Mouse (Mus musculus): ENCODE data around the gene Hivep2. TPM values are rescaled to one million over a fixed set of nuclear protein-coding genes. Genes with fewer than 3 reads are reported as not detected.
A peak's percentile ranks its signal among the peaks of the same experiment; 100 is the strongest.

Hivep2 gene
- polyA plus RNA-seq, 1 experiment from 2014 or later, result 5.9 TPM

DNA sequence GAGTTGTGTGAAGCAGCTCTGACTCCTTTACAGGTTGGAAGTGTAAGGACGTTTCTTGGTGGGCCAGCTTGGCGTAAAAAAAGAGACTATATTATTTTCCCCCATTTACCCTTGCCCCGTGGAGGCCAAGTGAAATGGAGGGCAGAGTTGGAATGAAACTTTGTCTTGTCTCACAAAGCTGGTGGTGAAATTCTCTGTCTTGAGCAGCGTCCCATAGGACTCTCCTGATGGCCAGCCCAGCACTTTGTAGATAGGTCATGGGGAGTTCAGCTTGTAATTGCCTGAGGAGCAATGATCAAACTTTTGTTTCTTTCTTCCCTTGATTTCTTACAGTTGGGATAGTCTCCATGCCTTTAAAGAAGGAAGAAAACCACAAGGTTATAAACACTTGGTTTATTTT, 10.0 kb downstream of the Hivep2 start:
- H3K36me3 ChIP-seq, result no peaks in the 10 kb centered on the region
- 46% methylated on average over 4 of the region's 4 CpGs for WGBS
- no peaks in the 10 kb centered on the region for H3K27me3 ChIP-seq
- H3K27ac ChIP-seq, result no peak overlapping the region
- peaks cover 7% of the 10 kb centered on the region; the same call in 1 of the 2 replicates for H3K4me1 ChIP-seq
- H3K4me2 ChIP-seq, result no peak overlapping the region
- ATAC-seq (replicated peaks; ENCODE audit: low FRiP score), result no peak
- no peak overlapping the region for H3K4me3 ChIP-seq (replicated peaks)
- no peak overlapping the region for H3K9ac ChIP-seq
- no peaks in the 10 kb centered on the region for H3K9me3 ChIP-seq (replicated peaks)

- Histone ChIP-seq H3K4me1 (peaks cover 7% of the 10 kb centered on the region; the same call in 1 of the 2 replicates), H3K27me3 (no peaks in the 10 kb centered on the region), H3K4me2 (no peak overlapping the region), H3K4me3 (replicated peaks) (no peak overlapping the region), H3K27ac (no peak overlapping the region), H3K36me3 (no peaks in the 10 kb centered on the region), H3K9me3 (replicated peaks) (no peaks in the 10 kb centered on the region), H3K9ac (no peak overlapping the region)
- WGBS, result 27% methylated on average over 6 of the region's 6 CpGs
- ATAC-seq (replicated peaks; ENCODE audit: low FRiP score), result no peak
These were observed 10.4 kb downstream of the Hivep2 start for GRCm38 (mm10) chr10:13976267-13976666.

GRCm38 (mm10) chr10:13982271-13982670, 16.4 kb downstream of the Hivep2 start:
- 69% methylated on average over 6 of the region's 6 CpGs for WGBS
- no peaks in the 10 kb centered on the region for H3K9me3 ChIP-seq (replicated peaks)
- ATAC-seq (replicated peaks; ENCODE audit: low FRiP score), result no peak
- no peak overlapping the region for H3K9ac ChIP-seq
- H3K4me2 ChIP-seq, result peak overlapping the region; percentile 86
- no peaks in the 10 kb centered on the region for H3K27me3 ChIP-seq
- no peaks in the 10 kb centered on the region for H3K36me3 ChIP-seq
- peaks cover 22% of the 10 kb centered on the region for H3K4me1 ChIP-seq
- H3K27ac ChIP-seq, result no peak overlapping the region
- H3K4me3 ChIP-seq (replicated peaks), result peak overlapping the region; percentile 56

DNA sequence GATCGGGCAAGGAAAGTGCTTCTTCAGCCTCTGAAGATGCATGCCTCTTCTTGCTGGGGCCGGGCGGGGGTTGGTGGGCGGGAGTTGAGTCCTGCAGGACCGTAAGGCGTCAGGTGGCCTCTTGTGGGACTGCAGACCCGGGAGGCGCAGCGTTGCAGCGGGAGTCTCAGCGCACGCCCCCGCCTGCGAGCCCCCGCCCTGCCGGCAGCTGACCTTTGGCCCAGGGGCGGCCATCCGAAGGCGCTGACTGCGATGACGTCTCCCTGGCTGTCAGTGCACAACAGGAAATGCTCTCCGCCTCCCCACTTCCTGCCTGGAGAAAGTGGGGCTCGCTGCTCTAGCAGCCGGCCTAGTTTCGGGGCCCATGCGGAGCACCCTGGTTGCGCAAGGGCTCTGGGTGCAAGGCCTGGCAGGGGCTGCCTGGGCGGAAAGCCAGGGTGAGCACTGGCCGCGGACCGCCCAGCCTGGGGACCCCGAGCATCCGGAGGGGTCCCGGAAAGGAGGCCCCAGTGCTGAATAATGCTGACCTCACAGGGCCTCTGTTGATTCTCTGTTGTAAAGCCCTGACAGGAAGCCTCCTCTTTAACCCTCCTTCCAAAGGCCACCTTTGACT, 17.0 kb downstream of the Hivep2 start:
- H3K9ac ChIP-seq, result peak overlapping the region; percentile 40
- H3K27ac ChIP-seq, result peak overlapping the region; percentile 96
- no peaks in the 10 kb centered on the region for H3K27me3 ChIP-seq
- H3K4me3 ChIP-seq (replicated peaks), result peak overlapping the region; percentile 56
- H3K4me2 ChIP-seq, result peak overlapping the region; percentile 86
- under 1% methylated on average over 33 of the region's 34 CpGs for WGBS
- H3K9me3 ChIP-seq (replicated peaks), result no peaks in the 10 kb centered on the region
- peak; percentile 93 for ATAC-seq (replicated peaks; ENCODE audit: low FRiP score)
- H3K4me1 ChIP-seq, result peaks cover 22% of the 10 kb centered on the region
- no peaks in the 10 kb centered on the region for H3K36me3 ChIP-seq

DNA sequence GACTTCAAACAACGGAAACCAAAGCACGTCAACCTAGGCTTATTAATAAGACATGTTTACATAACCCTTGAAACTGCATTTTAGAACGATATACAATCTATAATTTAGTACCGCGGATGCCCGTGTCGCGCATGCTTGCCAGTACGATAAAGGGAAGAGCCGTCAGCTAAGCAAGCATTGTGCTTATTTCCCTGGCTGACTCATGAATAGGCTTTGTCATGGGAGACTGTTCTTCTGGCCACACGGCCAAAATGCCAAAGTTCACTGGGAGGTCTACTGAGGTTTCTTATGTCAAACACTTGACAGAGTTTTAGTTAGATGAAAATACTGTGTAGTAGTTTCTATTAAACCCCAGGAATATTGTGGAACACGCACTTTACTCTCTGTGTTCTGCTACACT, 17.8 kb downstream of the Hivep2 start:
- no peak for ATAC-seq (replicated peaks; ENCODE audit: low FRiP score)
- Histone ChIP-seq H3K4me1 (peaks cover 26% of the 10 kb centered on the region), H3K27ac (peak overlapping the region; percentile 96), H3K9ac (no peak overlapping the region), H3K4me2 (peak overlapping the region; percentile 86), H3K9me3 (replicated peaks) (no peaks in the 10 kb centered on the region), H3K36me3 (no peaks in the 10 kb centered on the region), H3K27me3 (no peaks in the 10 kb centered on the region), H3K4me3 (replicated peaks) (peak overlapping the region; percentile 56; the same call in 1 of the 2 replicates)
- WGBS, result 23% methylated on average over 12 of the region's 12 CpGs

GRCm38 (mm10) chr10:13984233-13984632, 18.4 kb downstream of the Hivep2 start:
- ATAC-seq (replicated peaks; ENCODE audit: low FRiP score), result no peak
- Histone ChIP-seq H3K27ac (peak overlapping the region; percentile 96; the same call in 1 of the 2 replicates), H3K9me3 (replicated peaks) (no peaks in the 10 kb centered on the region), H3K4me2 (no peak overlapping the region), H3K4me1 (peaks cover 29% of the 10 kb centered on the region), H3K4me3 (replicated peaks) (no peak overlapping the region), H3K9ac (no peak overlapping the region), H3K27me3 (no peaks in the 10 kb centered on the region), H3K36me3 (no peaks in the 10 kb centered on the region)

DNA sequence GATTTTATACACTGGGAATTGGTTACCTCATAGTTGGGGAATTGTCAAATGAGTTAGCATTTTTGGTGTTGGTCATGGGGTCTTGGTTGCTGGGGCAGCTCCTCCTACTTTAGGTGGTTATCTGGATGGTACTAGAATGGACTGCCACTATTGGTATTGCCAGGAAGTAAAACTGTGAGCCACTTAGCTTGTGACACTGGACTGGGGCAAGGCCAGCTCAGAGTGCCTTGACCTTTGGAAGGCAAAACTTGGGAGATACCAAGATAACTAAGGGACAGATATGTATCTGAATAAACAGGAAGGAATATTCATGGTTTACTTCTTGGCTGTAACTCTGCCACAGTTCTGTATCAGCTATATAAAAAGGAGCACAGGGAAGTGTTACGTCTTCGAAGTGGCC, 20.7 kb downstream of the Hivep2 start:
- Histone ChIP-seq H3K4me3 (replicated peaks) (no peak overlapping the region), H3K4me2 (no peak overlapping the region), H3K36me3 (no peaks in the 10 kb centered on the region), H3K9ac (no peak overlapping the region), H3K9me3 (replicated peaks) (no peaks in the 10 kb centered on the region), H3K27me3 (no peaks in the 10 kb centered on the region), H3K4me1 (peaks cover 29% of the 10 kb centered on the region), H3K27ac (no peak overlapping the region)
- WGBS, result 91% methylated on average over 2 of the region's 2 CpGs
- ATAC-seq (replicated peaks; ENCODE audit: low FRiP score), result no peak

- no peak overlapping the region for H3K9ac ChIP-seq
- H3K36me3 ChIP-seq, result no peaks in the 10 kb centered on the region
- H3K27ac ChIP-seq, result no peak overlapping the region
- H3K27me3 ChIP-seq, result no peaks in the 10 kb centered on the region
- peaks cover 27% of the 10 kb centered on the region for H3K4me1 ChIP-seq
- no peak overlapping the region for H3K4me2 ChIP-seq
- no peak for ATAC-seq (replicated peaks; ENCODE audit: low FRiP score)
- H3K9me3 ChIP-seq (replicated peaks), result no peaks in the 10 kb centered on the region
- 67% methylated on average over 3 of the region's 3 CpGs for WGBS
- no peak overlapping the region for H3K4me3 ChIP-seq (replicated peaks)
These were observed 21.5 kb downstream of the Hivep2 start for GRCm38 (mm10) chr10:13987336-13987735.

DNA sequence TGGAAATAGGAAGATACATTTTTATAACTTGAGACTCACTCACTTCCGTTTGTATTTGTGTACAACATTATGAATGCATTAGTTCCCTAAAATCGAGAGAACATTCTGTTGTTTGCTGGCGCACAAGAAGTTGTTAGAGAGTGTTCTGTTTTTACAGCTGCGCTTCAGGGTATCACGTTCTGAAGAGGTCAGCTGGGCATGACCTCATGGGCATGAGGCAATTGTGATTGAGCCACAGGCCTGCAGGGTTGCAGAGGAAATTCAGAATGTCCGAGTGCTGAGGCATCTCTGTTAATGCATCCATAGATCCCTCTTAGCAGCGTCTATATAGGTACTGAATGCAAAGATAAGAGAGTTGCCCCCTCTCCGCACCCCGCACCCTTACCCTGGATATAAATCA, 22.4 kb downstream of the Hivep2 start:
- Histone ChIP-seq H3K4me2 (no peak overlapping the region), H3K27ac (no peak overlapping the region), H3K27me3 (no peaks in the 10 kb centered on the region), H3K36me3 (no peaks in the 10 kb centered on the region), H3K9me3 (replicated peaks) (no peaks in the 10 kb centered on the region), H3K4me1 (peaks cover 19% of the 10 kb centered on the region), H3K9ac (no peak overlapping the region), H3K4me3 (replicated peaks) (no peak overlapping the region)
- ATAC-seq (replicated peaks; ENCODE audit: low FRiP score), result peak; percentile 74
- WGBS, result 26% methylated on average over 9 of the region's 9 CpGs

GRCm38 (mm10) chr10:13988757-13989156, 22.9 kb downstream of the Hivep2 start:
- 76% methylated on average over 4 of the region's 4 CpGs for WGBS
- ATAC-seq (replicated peaks; ENCODE audit: low FRiP score), result 0 out of 2 replicates have a peak, but pooled peaks have one; percentile 27
- no peak overlapping the region for H3K4me2 ChIP-seq
- no peaks in the 10 kb centered on the region for H3K36me3 ChIP-seq
- no peak overlapping the region for H3K27ac ChIP-seq
- H3K27me3 ChIP-seq, result no peaks in the 10 kb centered on the region
- H3K9ac ChIP-seq, result no peak overlapping the region
- H3K9me3 ChIP-seq (replicated peaks), result no peaks in the 10 kb centered on the region
- H3K4me3 ChIP-seq (replicated peaks), result no peak overlapping the region
- H3K4me1 ChIP-seq, result peaks cover 14% of the 10 kb centered on the region

- Histone ChIP-seq H3K9me3 (replicated peaks) (no peaks in the 10 kb centered on the region), H3K4me2 (no peak overlapping the region)
These were observed 25.0 kb downstream of the Hivep2 start for GRCm38 (mm10) chr10:13990842-13991241.

GRCm38 (mm10) chr10:13993411-13993810, 27.5 kb downstream of the Hivep2 start:
- Histone ChIP-seq H3K27me3 (no peaks in the 10 kb centered on the region), H3K4me3 (replicated peaks) (no peak overlapping the region), H3K9me3 (replicated peaks) (no peaks in the 10 kb centered on the region), H3K4me2 (no peak overlapping the region), H3K36me3 (no peaks in the 10 kb centered on the region), H3K9ac (no peak overlapping the region), H3K27ac (no peak overlapping the region), H3K4me1 (peaks cover 5% of the 10 kb centered on the region; the same call in 1 of the 2 replicates)
- 81% methylated on average over 6 of the region's 6 CpGs for WGBS
- ATAC-seq (replicated peaks; ENCODE audit: low FRiP score), result no peak

More at GRCm38 (mm10) chr10:13990842-13991241, 25.0 kb downstream of the Hivep2 start:
- no peak overlapping the region for H3K9ac ChIP-seq
- no peak overlapping the region for H3K27ac ChIP-seq
- H3K27me3 ChIP-seq, result no peaks in the 10 kb centered on the region
- ATAC-seq (replicated peaks; ENCODE audit: low FRiP score), result no peak
- peaks cover 9% of the 10 kb centered on the region; the same call in 1 of the 2 replicates for H3K4me1 ChIP-seq
- 85% methylated on average over 2 of the region's 2 CpGs for WGBS
- H3K4me3 ChIP-seq (replicated peaks), result no peak overlapping the region
- H3K36me3 ChIP-seq, result no peaks in the 10 kb centered on the region

DNA sequence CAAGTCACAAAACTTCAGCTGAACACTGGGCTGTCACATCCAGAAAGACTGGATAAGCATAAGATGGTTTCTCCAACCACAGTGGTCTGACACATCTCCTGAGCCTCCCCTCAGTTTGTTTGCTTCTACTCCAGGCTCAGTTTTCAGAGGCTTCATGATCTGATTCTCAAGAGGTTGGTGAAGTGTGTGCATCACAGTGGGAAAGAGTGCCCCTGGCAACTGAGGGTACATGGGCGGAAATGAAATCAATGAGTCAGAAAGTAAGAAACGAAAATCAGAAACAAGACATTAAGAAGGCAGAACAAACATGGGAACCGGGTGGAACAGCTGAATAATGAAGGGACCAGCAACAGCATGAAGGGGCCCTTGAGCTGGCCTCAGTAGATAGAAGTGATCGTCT, 31.5 kb downstream of the Hivep2 start:
- no peaks in the 10 kb centered on the region for H3K36me3 ChIP-seq
- no peaks in the 10 kb centered on the region for H3K4me1 ChIP-seq
- H3K27me3 ChIP-seq, result no peaks in the 10 kb centered on the region
- no peak overlapping the region for H3K27ac ChIP-seq
- H3K9ac ChIP-seq, result no peak overlapping the region
- no peaks in the 10 kb centered on the region for H3K9me3 ChIP-seq (replicated peaks)
- H3K4me2 ChIP-seq, result no peak overlapping the region
- WGBS, result 83% methylated on average over 4 of the region's 4 CpGs
- H3K4me3 ChIP-seq (replicated peaks), result no peak overlapping the region
- ATAC-seq (replicated peaks; ENCODE audit: low FRiP score), result no peak

Measured in kidney, embryonic 15.5 days (tissue).